Mouse (Mus musculus) forebrain, postnatal 0 days (tissue): ENCODE data around the gene Rnase9. TPM values are rescaled to one million over a fixed set of nuclear protein-coding genes. Genes with fewer than 3 reads are reported as not detected.

ENCODE experiments used
- ATAC-seq: fragments of 200-750 bp; cut with Nextera tagmentation; 2 replicates; pipeline ENCODE4 v1.8.0; 2017; ENCODE audit warnings: mild to moderate bottlenecking, moderate library complexity
- DNase-seq: peaks from one replicate; pipeline ENCODE4 v3.0.0-alpha.2; 2015
- H3K27ac ChIP-seq: fragments of 300-500 bp; sonication (generic); 2 replicates; pipeline ENCODE4 v1.5.1; 2014; ENCODE audit warnings: low read depth, mild to moderate bottlenecking, antibody characterized with exemption, low read length, moderate library complexity, mixed read lengths
- H3K27me3 ChIP-seq: fragments of 300-500 bp; sonication (generic); 2 replicates; pipeline ENCODE4 v1.6.1; 2014; ENCODE audit warnings: mild to moderate bottlenecking, low read length, mixed read lengths; ENCODE audit not compliant: insufficient read depth
- H3K36me3 ChIP-seq: fragments of 300-500 bp; sonication (generic); 2 replicates; pipeline ENCODE4 v1.6.1; 2014; ENCODE audit warnings: mild to moderate bottlenecking, moderate library complexity; ENCODE audit not compliant: insufficient read depth
- H3K4me1 ChIP-seq: fragments of 300-500 bp; sonication (generic); 2 replicates; pipeline ENCODE4 v1.6.1; 2014; ENCODE audit warnings: antibody characterized with exemption; ENCODE audit not compliant: insufficient read depth
- H3K4me2 ChIP-seq: fragments of 300-500 bp; sonication (generic); 2 replicates; pipeline ENCODE4 v1.6.1; 2014; ENCODE audit warnings: low read depth, mild to moderate bottlenecking, moderate library complexity
- H3K4me3 ChIP-seq: fragments of 300-500 bp; sonication (generic); 2 replicates; pipeline ENCODE4 v1.5.1; 2014; ENCODE audit warnings: low read depth, low read length, mixed read lengths
- H3K9ac ChIP-seq: fragments of 300-500 bp; sonication (generic); 2 replicates; pipeline ENCODE4 v1.6.1; 2014; ENCODE audit warnings: mild to moderate bottlenecking
- H3K9me3 ChIP-seq: fragments of 300-500 bp; sonication (generic); 2 replicates; pipeline ENCODE4 v1.6.1; 2016; ENCODE audit warnings: low read length
- CTCF ChIP-seq: sonication (generic); IDR thresholded peaks from 2 replicates; pipeline ENCODE4 v1.5.1; 2016; ENCODE audit warnings: antibody characterized with exemption, control low read depth, low read depth
- WGBS: fragments of 180-500 bp; shearing (Covaris S2); extraction: QIAGEN DNeasy Blood & Tissue Kit; methylation state at CpG from one replicate; pipeline ENCODE4 v1.1.7; 2014; 5-methylcytosine and 5-hydroxymethylcytosine counted together
- polyA plus RNA-seq: library from polyadenylated mRNA; unstranded; fragments of >200 nt; fragmentation: Nextera tagmentation; extraction: Ambion mirVana; gene quantifications from 2 replicates; pipeline ENCODE4 v1.2.1, GENCODE M21; 2015
- total RNA-seq: library from RNA; depleted of rRNA; stranded (reverse); fragments of >200 nt; gene quantifications from 2 replicates; pipeline ENCODE4 v1.2.3, GENCODE M21; 2014; rRNA removed

Gene Rnase9
- total and polyA plus RNA-seq, 2 experiments from 2014 or later: not detected

- Histone ChIP-seq H3K4me1 (no peaks in the 10 kb centered on the region; the same call in 1 of the 2 replicates), H3K9me3 (no peaks in the 10 kb centered on the region), H3K27ac (0 out of 2 replicates have a peak within 1 kb of the TSS, but pooled peaks have one; percentile 35), H3K4me3 (no peak within 1 kb of the TSS), H3K36me3 (no peaks in the 10 kb centered on the region), H3K27me3 (no peaks in the 10 kb centered on the region), H3K4me2 (no peak within 1 kb of the TSS), H3K9ac (no peak within 1 kb of the TSS)
- DNase-seq (no peak), ATAC-seq (no peak)
- TF ChIP-seq CTCF: no peak
- WGBS: 89% methylated on average over 8 of the region's 8 CpGs
Observed at GRCm38 (mm10) chr14:51007152-51007801, 34.4 kb downstream of the Rnase9 start, which contains the start of gene Rnase10. Gene Rnase10, plus strand, starts transcription at chr14:51007751.

GRCm38 (mm10) chr14:50997999-50998666 is 43.5 kb downstream of the Rnase9 start:
- no peaks in the 10 kb centered on the region for H3K9me3 ChIP-seq
- no peaks in the 10 kb centered on the region for H3K36me3 ChIP-seq
- H3K4me3 ChIP-seq: no peak overlapping the region
- no peak for TF ChIP-seq CTCF
- no peaks in the 10 kb centered on the region for H3K4me1 ChIP-seq
- no peak for DNase-seq
- H3K4me2 ChIP-seq: no peak overlapping the region
- H3K27me3 ChIP-seq: no peaks in the 10 kb centered on the region
- no peak for ATAC-seq
- H3K27ac ChIP-seq: no peak overlapping the region
- 82% methylated on average over 2 of the region's 2 CpGs for WGBS
- H3K9ac ChIP-seq: no peak overlapping the region

- Histone ChIP-seq H3K27ac (no peak overlapping the region), H3K4me1 (no peaks in the 10 kb centered on the region), H3K9me3 (no peaks in the 10 kb centered on the region), H3K4me3 (no peak overlapping the region), H3K27me3 (no peaks in the 10 kb centered on the region), H3K4me2 (no peak overlapping the region), H3K36me3 (no peaks in the 10 kb centered on the region), H3K9ac (no peak overlapping the region)
- TF ChIP-seq CTCF: no peak
- no peak for DNase-seq
- 73% methylated on average over 3 of the region's 3 CpGs for WGBS
- ATAC-seq: no peak
Observed at GRCm38 (mm10) chr14:50997088-50997487, 44.6 kb downstream of the Rnase9 start.

- H3K27ac ChIP-seq: no peak overlapping the region
- 87% methylated on average over 3 of the region's 3 CpGs for WGBS
- H3K36me3 ChIP-seq: no peaks in the 10 kb centered on the region
- H3K27me3 ChIP-seq: no peaks in the 10 kb centered on the region
- no peak overlapping the region for H3K4me2 ChIP-seq
- H3K9me3 ChIP-seq: no peaks in the 10 kb centered on the region
- no peaks in the 10 kb centered on the region for H3K4me1 ChIP-seq
- no peak for ATAC-seq
- DNase-seq: no peak
- H3K9ac ChIP-seq: no peak overlapping the region
- no peak overlapping the region for H3K4me3 ChIP-seq
- TF ChIP-seq CTCF: no peak
Observed at GRCm38 (mm10) chr14:50991037-50991436, 50.6 kb downstream of the Rnase9 start.

Other genes starting within 250 kb of the Rnase9 start
- 0.19 TPM in 1 of 2 replicates, not detected in the other for gene Ccnb1ip1, start 234.1 kb downstream of the Rnase9 start, total RNA-seq
- 0.09 TPM in 1 of 2 replicates, not detected in the other for gene Ccnb1ip1, start 234.1 kb downstream of the Rnase9 start, polyA plus RNA-seq
- 33.2 and 35.7 TPM in 2 replicates for gene Parp2, start 234.0 kb downstream of the Rnase9 start, total RNA-seq
- 30.3 and 34.4 TPM in 2 replicates for gene Parp2, start 234.0 kb downstream of the Rnase9 start, polyA plus RNA-seq
- gene Tep1, start 171.3 kb downstream of the Rnase9 start, total RNA-seq: 2.4 and 2.5 TPM in 2 replicates
- 1.1 and 1.2 TPM in 2 replicates for gene Tep1, start 171.3 kb downstream of the Rnase9 start, polyA plus RNA-seq
- 1.1 and 2.8 TPM in 2 replicates for gene Klhl33, start 144.4 kb downstream of the Rnase9 start, total RNA-seq
- gene Klhl33, start 144.4 kb downstream of the Rnase9 start, polyA plus RNA-seq: 0.70 and 0.80 TPM in 2 replicates
- 75.2 and 102 TPM in 2 replicates for gene Osgep, start 117.0 kb downstream of the Rnase9 start, total RNA-seq
- 79.1 and 87.6 TPM in 2 replicates for gene Osgep, start 117.0 kb downstream of the Rnase9 start, polyA plus RNA-seq
- 134 and 150 TPM in 2 replicates for gene Apex1, start 116.9 kb downstream of the Rnase9 start, total RNA-seq
- 193 and 233 TPM in 2 replicates for gene Apex1, start 116.9 kb downstream of the Rnase9 start, polyA plus RNA-seq
- 54.8 and 61.9 TPM in 2 replicates for gene Pip4p1, start 111.0 kb downstream of the Rnase9 start, total RNA-seq
- 97.2 and 103 TPM in 2 replicates for gene Pip4p1, start 111.0 kb downstream of the Rnase9 start, polyA plus RNA-seq
- 16.7 and 20.0 TPM in 2 replicates for gene Pnp, start 110.8 kb downstream of the Rnase9 start, total RNA-seq
- 11.3 and 13.1 TPM in 2 replicates for gene Pnp, start 110.8 kb downstream of the Rnase9 start, polyA plus RNA-seq
- 13.1 and 19.0 TPM in 2 replicates for gene Gm49342, start 97.4 kb downstream of the Rnase9 start, total RNA-seq
- gene Gm49342, start 97.4 kb downstream of the Rnase9 start, polyA plus RNA-seq: not detected in 2 replicates
- gene Pnp2, start 85.9 kb downstream of the Rnase9 start, total RNA-seq: 1.00 and 1.7 TPM in 2 replicates
- gene Pnp2, start 85.9 kb downstream of the Rnase9 start, polyA plus RNA-seq: 0.78 and 1.6 TPM in 2 replicates
- not detected in 2 replicates for gene Rnase10, start 34.1 kb downstream of the Rnase9 start, total RNA-seq
- gene Rnase10, start 34.1 kb downstream of the Rnase9 start, polyA plus RNA-seq: not detected in 2 replicates
- not detected in 2 replicates for gene Rnase11, start 8.3 kb upstream of the Rnase9 start, total RNA-seq
- not detected in 2 replicates for gene Rnase11, start 8.3 kb upstream of the Rnase9 start, polyA plus RNA-seq
- gene Rnase12, start 15.8 kb upstream of the Rnase9 start, total RNA-seq: not detected in 2 replicates
- gene Rnase12, start 15.8 kb upstream of the Rnase9 start, polyA plus RNA-seq: 0.38 TPM in 1 of 2 replicates, not detected in the other
- not detected in 2 replicates for gene Olfr750, start 32.6 kb upstream of the Rnase9 start, total RNA-seq
- 0.08 TPM in 1 of 2 replicates, not detected in the other for gene Olfr750, start 32.6 kb upstream of the Rnase9 start, polyA plus RNA-seq
- 23.2 and 27.7 TPM in 2 replicates for gene Rnase4, start 49.2 kb upstream of the Rnase9 start, total RNA-seq
- 15.8 and 16.3 TPM in 2 replicates for gene Rnase4, start 49.2 kb upstream of the Rnase9 start, polyA plus RNA-seq
- 0.62 and 4.9 TPM in 2 replicates for gene Ang, start 49.3 kb upstream of the Rnase9 start, total RNA-seq
- gene Ang, start 49.3 kb upstream of the Rnase9 start, polyA plus RNA-seq: 2.8 and 4.0 TPM in 2 replicates
- 0.15 TPM in 1 of 2 replicates, not detected in the other for gene Eddm3b, start 72.6 kb upstream of the Rnase9 start, total RNA-seq
- gene Eddm3b, start 72.6 kb upstream of the Rnase9 start, polyA plus RNA-seq: 0.22 TPM in 1 of 2 replicates, not detected in the other
- gene Rnase6, start 82.0 kb upstream of the Rnase9 start, total RNA-seq: 0.77 and 2.7 TPM in 2 replicates
- gene Rnase6, start 82.0 kb upstream of the Rnase9 start, polyA plus RNA-seq: 1.3 and 1.4 TPM in 2 replicates
- not detected in 2 replicates for gene Rnase1, start 104.9 kb upstream of the Rnase9 start, total RNA-seq
- 0.21 TPM in 1 of 2 replicates, not detected in the other for gene Rnase1, start 104.9 kb upstream of the Rnase9 start, polyA plus RNA-seq
- not detected in 2 replicates for gene Rnase2b, start 120.4 kb upstream of the Rnase9 start, total RNA-seq
- gene Rnase2b, start 120.4 kb upstream of the Rnase9 start, polyA plus RNA-seq: not detected in 2 replicates
- gene Ang2, start 157.3 kb upstream of the Rnase9 start, total RNA-seq: not detected in 2 replicates
- not detected in 2 replicates for gene Ang2, start 157.3 kb upstream of the Rnase9 start, polyA plus RNA-seq
- gene Ear14, start 161.5 kb upstream of the Rnase9 start, total RNA-seq: not detected in 2 replicates
- gene Ear14, start 161.5 kb upstream of the Rnase9 start, polyA plus RNA-seq: not detected in 2 replicates
- gene Rnase2a, start 214.2 kb upstream of the Rnase9 start, total RNA-seq: not detected in 2 replicates
- gene Rnase2a, start 214.2 kb upstream of the Rnase9 start, polyA plus RNA-seq: not detected in 2 replicates